Mouse (Mus musculus) granulocyte monocyte progenitor cell, adult 5-6 weeks (primary cell): ENCODE measurements around the gene Hes6. TPM values are rescaled to one million over a fixed set of nuclear protein-coding genes. Genes with fewer than 3 reads are reported as not detected.

ENCODE experiments used
- ATAC-seq: replicated peaks from 2 replicates; pipeline ENCODE4 v1.8.0; 2016; ENCODE audit warnings: mild to moderate bottlenecking, moderate TSS enrichment, inconsistent platforms; ENCODE audit not compliant: poor library complexity, severe bottlenecking
- total RNA-seq, 2 experiments: library from RNA; stranded (forward) in 1 of 2; stranded (reverse) in 1 of 2; fragments of 200-712, 200-1000 nt in 1 of 2; fragments of >200 nt in 1 of 2; fragmentation: Nextera tagmentation in 1 of 2; gene quantifications; 2 replicates each; pipeline ENCODE4 v1.2.3; 2014 to 2017

Hes6 gene
- total RNA-seq, 2 experiments from 2014 or later = 29.1 to 45.9 TPM

- ATAC-seq = no peak
Observed at GRCm38 (mm10) chr1:91411631-91412285, 2.1 kb downstream of the Hes6 start.

- ATAC-seq = no peak
Observed at GRCm38 (mm10) chr1:91407819-91408218, 6.0 kb downstream of the Hes6 start.

- ATAC-seq = peak; percentile 38; the same call in 1 of the 2 replicates
Observed at GRCm38 (mm10) chr1:91405406-91406169, 8.2 kb downstream of the Hes6 start.

- no peak for ATAC-seq
Observed at GRCm38 (mm10) chr1:91404976-91405375, 8.9 kb downstream of the Hes6 start.

GRCm38 (mm10) chr1:91398260-91399062 lies 15.4 kb downstream of the Hes6 start, which contains the start of gene Ilkap:
Gene Ilkap, minus strand, starts transcription at chr1:91398815.
- peak; percentile 86 for ATAC-seq

- no peak for ATAC-seq
Observed at GRCm38 (mm10) chr1:91397927-91398259, 15.9 kb downstream of the Hes6 start.

- no peak for ATAC-seq
Observed at GRCm38 (mm10) chr1:91390369-91390768, 23.5 kb downstream of the Hes6 start.

- no peak for ATAC-seq
Observed at GRCm38 (mm10) chr1:91381091-91381471, 32.8 kb downstream of the Hes6 start.

GRCm38 (mm10) chr1:91380453-91381090 lies 33.3 kb downstream of the Hes6 start:
- peak; percentile 95 for ATAC-seq

GRCm38 (mm10) chr1:91373414-91373835 lies 40.4 kb downstream of the Hes6 start:
- no peak for ATAC-seq

GRCm38 (mm10) chr1:91370055-91370454 lies 43.8 kb downstream of the Hes6 start:
- ATAC-seq = no peak

GRCm38 (mm10) chr1:91369408-91369807 lies 44.4 kb downstream of the Hes6 start:
- no peak for ATAC-seq

GRCm38 (mm10) chr1:91367295-91367694 lies 46.5 kb downstream of the Hes6 start:
- no peak for ATAC-seq

GRCm38 (mm10) chr1:91366215-91367108 lies 47.4 kb downstream of the Hes6 start, which contains the start of gene Erfe:
Gene Erfe, plus strand, starts transcription at chr1:91366430.
- ATAC-seq = peak; percentile 84

GRCm38 (mm10) chr1:91365816-91366214 lies 48.0 kb downstream of the Hes6 start:
- ATAC-seq = no peak

- no peak for ATAC-seq
Observed at GRCm38 (mm10) chr1:91364822-91365644, 48.8 kb downstream of the Hes6 start.

GRCm38 (mm10) chr1:91362113-91362512 lies 51.7 kb downstream of the Hes6 start:
- ATAC-seq = no peak
